Mouse (Mus musculus) olfactory bulb, adult 2 months (tissue): ENCODE measurements around the gene Pcbd2.

Experiments
- CTCF ChIP-seq: fragments of 200-500 bp; IDR thresholded peaks from 2 replicates; pipeline ENCODE4 v1.5.1; 2012; ENCODE audit warnings: low read depth, mild to moderate bottlenecking, low read length, moderate library complexity; ENCODE audit not compliant: insufficient read depth
- POLR2A ChIP-seq: fragments of 200-500 bp; IDR thresholded peaks from 2 replicates; pipeline ENCODE4 v1.6.1; 2012; ENCODE audit warnings: mild to moderate bottlenecking, low read depth, low read length, moderate library complexity; ENCODE audit not compliant: insufficient read depth

GRCm38 (mm10) chr13:55803973-55804372 lies 76.8 kb downstream of the Pcbd2 start:
- TF ChIP-seq POLR2A (no peak), CTCF (no peak)
